Mouse (Mus musculus): ENCODE results near the gene Tspan11. TPM values are rescaled to one million over a fixed set of nuclear protein-coding genes. Genes with fewer than 3 reads are reported as not detected.

Gene Tspan11
- polyA plus RNA-seq (2012; rRNA removed): 0.53 and 0.66 TPM in 2 replicates

DNA sequence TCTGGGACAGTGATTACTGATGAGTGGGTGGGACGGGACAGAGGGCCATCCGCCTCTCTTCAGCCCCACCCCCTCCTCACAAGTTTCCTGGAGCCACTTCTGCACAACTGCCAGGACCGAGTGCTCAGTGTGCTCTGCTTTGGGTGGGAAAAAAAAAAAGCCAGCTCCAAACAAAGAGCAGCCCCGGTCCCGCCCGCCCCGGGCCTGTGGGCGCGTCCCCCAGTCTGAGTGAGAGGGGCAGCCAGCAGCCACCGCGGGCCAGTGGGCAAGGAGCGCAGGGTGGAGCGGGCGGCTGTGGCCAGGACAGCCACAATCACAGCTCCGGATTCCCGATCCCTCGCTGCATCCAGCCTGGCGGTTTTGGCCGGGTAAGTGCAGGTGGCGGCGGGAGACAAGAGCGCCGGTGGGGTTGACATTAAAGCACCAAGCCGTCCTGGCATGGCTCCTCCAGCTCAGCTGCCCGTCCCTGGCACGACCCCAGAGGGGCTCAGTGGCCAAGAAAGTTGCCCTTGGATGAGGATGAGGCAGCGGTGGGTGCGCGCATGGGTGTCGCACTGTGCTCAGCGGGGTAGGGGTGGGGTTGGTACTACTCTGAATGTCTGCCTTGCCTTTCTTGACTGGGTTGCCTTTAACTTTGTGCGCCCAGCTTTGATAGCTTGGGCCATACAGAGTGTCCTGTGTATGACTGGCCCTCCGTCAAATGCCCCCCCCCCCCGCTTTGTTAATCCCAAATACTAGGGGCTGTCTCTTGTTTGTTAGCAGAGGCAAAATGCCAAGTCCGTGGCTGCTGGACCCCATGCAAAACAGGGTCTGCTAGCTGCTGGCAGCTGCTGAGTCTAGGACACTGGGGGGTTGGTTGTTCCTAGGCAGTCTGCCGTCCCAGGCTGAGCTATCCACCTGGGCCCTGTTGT is at the start of gene Tspan11:
Tspan11 (plus strand) TSS at position 79 of the 911 bp plus-strand sequence.
- no peak for DNase-seq (ENCODE audit: low read depth, low spot score)
- 5% methylated on average over 36 of the region's 36 CpGs for WGBS

DNA sequence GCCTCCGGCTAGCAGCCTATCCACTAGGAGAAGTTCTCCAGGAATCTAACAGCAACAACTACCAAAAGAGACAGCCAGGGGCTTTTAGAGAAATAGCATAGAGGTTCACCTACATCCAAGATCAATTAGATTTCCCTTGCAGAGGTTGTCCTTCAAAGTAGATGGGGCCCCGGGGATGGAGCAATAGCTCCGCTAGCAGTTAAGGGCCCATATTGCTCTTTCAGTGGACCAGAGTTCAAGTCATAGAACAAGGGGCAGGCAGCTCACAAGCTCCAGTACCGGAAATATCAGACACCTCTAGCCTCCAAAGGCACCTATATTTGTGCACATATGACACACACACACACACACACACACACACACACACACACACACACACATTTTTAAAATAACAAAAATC is 49.5 kb upstream of the Tspan11 start:
- 68% methylated on average over 4 of the region's 4 CpGs for WGBS
- DNase-seq (ENCODE audit: low read depth, low spot score): no peak

DNA sequence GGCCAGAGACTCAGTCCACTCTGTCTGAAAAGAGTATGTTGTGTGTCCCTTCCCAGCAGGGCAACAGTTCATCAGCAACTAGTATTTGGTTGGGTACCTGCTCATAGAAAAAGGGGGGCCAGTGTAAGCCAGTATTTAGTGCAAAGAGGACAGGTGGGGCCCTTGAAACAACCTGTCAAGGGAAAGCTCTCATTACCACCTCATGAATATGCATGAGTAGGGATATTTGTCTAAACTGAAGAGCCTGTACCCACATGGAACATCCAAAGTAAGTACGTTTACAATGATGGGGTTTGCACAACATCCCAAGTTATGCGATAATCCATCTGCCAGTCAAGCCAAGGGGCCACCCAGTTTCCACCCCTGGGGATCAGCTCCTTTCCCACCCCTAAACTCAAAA is 47.9 kb upstream of the Tspan11 start:
- DNase-seq (ENCODE audit: low read depth, low spot score): no peak
- 77% methylated on average over 2 of the region's 2 CpGs for WGBS

DNA sequence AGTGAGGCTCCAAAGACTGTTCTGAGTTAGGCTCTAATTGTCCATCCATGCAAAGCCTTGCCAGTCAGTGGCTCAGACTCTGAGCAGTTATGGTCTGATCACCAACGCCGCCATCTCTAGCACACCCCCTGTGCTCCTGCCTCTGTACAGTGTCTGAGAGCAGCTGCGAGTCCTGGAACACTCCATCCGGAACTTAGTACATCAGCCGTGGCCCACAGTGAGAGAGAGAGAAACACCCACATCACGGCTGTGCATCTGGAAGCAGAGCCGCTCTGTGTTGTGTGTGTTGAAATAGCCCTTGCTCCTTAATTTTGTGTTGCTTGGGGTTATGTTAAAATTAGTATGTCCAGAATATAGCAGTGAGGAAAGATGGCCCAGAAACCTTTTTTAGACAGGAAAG is 47.2 kb upstream of the Tspan11 start:
- 82% methylated on average over 7 of the region's 7 CpGs for WGBS
- no peak for DNase-seq (ENCODE audit: low read depth, low spot score)

DNA sequence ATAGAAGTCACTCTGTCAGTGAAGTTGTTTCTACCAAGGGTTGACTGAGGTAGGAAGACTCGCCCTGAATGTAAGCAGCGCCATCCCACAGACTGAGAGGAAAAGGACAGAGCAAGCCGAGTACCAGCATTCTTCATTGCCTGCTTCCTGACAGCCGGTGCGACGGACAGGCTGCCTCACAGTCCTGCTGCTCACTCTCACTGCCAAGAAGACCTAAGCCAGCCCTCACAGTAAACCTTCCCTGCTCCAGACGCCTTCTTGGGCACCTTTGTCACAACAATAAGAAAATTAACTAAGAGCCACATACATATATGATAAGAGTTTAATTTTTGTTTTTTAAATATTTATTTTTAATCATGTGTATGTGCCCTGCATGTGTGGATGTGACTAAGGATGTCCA is 46.1 kb upstream of the Tspan11 start:
- DNase-seq (ENCODE audit: low read depth, low spot score): no peak
- WGBS: 67% methylated on average over 7 of the region's 7 CpGs

DNA sequence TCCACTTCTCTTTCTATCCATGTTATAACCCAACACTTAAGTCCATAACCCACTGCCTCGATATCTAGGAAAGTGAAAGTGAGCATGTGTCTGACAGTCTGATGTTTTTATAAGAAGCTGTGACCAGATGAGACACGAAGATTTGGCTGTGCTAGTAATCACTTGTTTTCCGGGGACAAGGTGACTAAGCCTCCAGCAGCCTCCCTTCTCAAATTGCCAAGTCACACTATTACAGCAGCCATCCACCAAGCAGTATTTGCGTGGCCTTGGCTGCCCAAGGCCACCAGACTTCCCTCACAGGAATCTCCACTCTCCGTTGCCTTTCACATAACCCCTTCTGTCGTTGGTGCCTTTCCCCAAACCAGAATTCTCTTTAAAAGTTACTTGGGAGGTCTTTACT is 40.9 kb upstream of the Tspan11 start:
- WGBS: 50% methylated on average over 6 of the region's 6 CpGs
- no peak for DNase-seq (ENCODE audit: low read depth, low spot score)

DNA sequence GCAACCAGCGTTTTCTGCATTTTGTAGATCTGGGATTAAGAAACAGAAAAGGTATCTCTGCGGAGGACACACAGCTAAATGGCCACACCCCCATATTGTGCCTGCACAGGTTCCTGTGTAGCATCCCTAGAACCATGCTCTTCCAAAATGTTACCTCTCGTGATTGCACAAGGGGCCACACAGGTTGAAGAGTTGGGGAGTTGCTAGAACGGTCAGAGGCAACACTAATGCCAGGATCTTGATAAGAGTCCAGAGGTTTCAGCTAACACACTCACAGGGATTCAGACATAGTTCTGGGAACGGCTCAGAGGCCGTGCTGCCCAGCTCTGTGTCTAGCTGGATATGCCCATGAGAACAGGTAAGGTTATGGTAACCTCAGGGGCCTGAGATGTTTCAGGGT is 37.9 kb upstream of the Tspan11 start:
- no peak for DNase-seq (ENCODE audit: low read depth, low spot score)
- 75% methylated on average over 6 of the region's 6 CpGs for WGBS

DNA sequence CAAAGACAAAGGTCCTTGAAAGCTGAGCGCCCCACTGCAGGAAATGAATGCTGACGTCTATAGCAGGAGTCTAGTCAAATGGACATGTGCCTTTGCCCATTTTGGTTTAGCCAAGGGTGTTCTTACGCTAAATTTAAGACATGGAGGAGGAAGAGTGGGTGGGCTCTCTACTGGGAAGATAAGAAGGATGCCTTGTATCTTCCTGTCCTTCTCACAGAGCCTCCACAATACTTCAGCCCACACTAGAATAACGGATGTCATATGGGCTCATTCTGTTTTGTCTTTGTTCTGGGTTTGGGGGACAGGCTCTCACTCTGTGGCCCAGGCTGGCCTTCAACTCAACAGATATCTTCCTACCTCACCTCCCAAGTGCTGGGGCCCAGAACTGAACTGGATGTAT is 35.8 kb upstream of the Tspan11 start:
- 92% methylated on average over 4 of the region's 4 CpGs for WGBS
- DNase-seq (ENCODE audit: low read depth, low spot score): no peak

DNA sequence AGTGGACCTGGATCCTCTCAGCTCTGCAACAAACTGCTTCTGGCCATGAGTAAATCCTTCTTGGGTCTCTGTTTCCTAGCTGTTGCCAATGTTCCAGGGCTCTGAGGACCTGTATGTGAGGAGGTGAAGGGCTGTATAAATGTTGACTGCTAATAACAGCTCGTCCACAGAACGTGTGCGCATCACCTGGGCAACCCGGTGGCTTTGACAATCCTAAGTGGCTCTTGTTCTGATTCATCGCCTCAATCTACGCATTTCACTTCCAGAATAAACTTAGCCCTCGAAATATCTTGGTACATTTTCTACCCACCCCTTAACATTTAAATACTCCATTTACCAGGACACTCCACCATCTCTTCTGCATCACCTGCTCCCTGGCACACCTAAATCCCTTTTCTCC is 34.1 kb upstream of the Tspan11 start:
- no peak for DNase-seq (ENCODE audit: low read depth, low spot score)
- 94% methylated on average over 7 of the region's 7 CpGs for WGBS

DNA sequence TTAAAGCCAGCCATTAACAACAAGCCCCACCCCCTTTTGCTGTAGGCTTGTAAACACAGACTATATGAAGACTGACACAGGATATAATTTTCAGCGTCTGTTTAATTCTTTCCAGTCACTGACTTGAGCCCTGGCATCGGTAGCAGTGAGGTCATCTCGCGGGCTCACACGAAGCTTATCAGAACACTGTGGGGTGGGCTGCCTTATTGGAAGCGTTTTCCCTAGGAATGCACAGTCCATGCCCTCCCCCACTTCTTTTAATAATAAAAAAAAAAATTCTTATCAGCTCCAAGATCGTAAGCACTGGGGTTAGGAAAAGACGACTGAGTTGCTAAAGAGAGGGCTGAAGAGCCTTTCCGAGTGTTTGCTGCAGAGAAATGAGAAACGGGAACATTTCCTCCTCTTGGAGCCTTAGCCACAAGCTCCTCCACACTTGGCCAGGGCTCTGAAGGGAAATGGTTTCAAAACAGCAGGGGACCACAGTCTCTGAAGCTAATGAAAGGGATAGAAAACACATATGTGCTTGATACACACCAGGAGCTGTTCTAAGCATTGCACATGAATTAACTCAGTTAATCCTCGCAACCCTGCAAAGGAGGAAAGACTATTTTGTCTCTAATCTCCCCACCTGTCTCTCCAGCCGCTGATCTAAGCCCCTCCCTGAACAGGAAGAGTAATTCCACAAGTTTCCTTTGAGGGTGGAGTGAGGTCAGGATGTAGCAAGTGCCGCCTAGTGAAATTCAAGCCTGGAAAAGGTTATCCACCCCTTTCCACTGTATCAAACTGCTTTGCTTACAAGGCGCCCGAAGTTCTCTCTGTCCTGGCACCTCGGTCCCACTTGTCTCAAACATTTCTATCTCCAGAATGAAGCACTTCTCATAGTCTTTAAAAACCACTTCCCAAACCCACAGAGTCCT is 33.4 kb upstream of the Tspan11 start:
- WGBS: 21% methylated on average over 16 of the region's 16 CpGs
- DNase-seq (ENCODE audit: low read depth, low spot score): no peak

DNA sequence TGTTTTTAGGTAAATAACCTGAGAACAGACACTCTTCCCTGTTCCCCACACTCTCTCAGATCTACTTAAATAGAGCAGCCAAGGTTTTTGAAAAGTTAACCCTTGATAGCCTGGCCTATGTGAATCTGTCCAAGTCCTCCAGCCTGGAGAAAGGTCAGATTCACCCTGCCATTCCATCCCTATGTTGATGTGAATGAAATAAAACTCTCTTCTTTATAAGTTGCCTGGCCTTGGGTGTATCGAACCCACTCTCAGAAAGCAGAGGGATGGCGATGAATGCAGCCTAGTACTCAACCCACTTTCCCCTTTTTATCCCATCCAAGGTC is 32.7 kb upstream of the Tspan11 start:
- DNase-seq (ENCODE audit: low read depth, low spot score): no peak
- 90% methylated on average over 2 of the region's 2 CpGs for WGBS

DNA sequence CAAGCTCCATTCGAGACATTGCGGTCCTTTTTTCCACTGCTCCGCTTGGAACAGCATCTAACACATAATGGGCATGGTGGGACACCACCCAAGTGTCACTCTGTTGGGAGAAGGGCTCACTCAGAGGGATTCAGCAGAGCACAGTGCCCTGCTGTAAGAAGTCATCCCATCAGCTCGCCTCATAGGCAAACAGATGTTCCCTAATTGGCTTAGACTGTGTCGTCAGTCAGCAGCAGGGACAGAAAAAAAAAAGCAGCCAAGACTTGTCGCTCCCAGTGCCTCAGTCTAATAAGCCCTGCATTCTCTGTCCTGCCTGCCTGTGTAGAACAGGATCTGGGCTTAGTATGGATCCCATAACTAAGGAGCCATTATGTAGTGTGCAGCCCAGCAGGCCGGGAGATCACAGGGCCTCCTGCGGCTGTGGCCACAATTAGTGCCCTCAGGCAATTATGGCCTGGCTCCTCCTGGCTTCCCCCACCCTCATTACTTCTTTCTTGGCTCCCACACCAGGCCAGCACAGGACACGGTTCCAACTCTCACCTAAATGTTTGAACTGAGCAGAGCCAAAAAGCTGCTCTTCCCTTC is 31.6 kb upstream of the Tspan11 start:
- no peak for DNase-seq (ENCODE audit: low read depth, low spot score)
- WGBS: 58% methylated on average over 9 of the region's 9 CpGs

DNA sequence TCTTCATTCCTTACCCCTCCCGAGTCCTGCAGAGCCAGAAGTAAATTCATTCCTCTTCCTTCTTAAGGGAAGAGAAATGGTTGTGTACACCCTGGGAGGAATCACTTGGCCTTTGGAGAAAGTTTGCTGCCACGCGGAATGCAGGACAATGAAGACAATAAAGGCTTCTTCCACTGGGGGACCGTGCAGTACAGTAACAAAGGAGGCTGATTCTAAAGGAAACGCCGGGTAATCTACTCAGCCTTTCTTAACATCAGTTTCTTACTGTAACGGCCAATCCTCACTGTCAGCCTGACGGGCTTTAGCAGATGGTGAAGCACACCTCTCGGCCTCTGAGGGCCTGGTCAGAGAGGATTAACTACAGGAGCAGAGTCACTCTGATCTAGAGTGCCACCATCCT is 25.4 kb upstream of the Tspan11 start:
- 80% methylated on average over 9 of the region's 9 CpGs for WGBS
- no peak for DNase-seq (ENCODE audit: low read depth, low spot score)

DNA sequence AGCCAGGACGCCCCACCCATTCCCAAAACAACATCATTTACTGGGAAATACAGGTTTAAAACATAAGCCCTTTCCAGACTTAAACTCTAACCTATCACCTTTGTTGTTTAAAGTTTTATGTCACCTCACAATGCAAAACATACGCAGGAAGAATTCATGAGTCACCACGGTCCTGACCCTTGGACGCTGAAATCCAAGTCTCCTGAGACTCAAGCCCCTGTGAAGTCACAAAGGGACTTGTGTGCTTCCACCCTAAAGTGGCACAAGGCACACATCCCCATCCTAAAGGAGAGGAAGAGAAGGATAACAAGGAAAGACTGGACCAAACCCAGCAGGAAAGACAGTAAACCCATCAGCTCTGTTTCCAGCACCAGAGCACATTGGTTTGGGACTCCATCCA is 22.0 kb upstream of the Tspan11 start:
- DNase-seq (ENCODE audit: low read depth, low spot score): no peak
- WGBS: 49% methylated on average over 4 of the region's 4 CpGs

DNA sequence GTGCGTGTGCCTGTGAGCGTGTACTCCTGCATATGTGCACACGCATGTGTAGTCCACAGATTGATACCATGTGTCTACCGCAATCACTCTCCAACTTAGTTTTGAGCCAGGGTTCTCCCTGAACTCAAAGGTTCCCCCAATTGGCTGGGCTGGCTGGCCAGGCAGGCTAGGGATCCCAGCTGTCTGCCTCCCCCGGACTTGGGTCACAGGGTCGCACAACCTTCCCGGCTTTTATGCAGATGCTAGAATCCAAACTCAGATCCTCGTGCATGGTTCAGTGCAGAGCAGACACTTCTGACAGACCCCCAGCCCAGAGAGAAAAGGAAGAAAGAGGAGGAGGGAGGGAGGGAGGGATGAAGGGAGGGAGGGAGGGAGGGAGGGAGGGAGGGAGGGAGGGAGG is 18.8 kb upstream of the Tspan11 start:
- 70% methylated on average over 8 of the region's 8 CpGs for WGBS
- no peak for DNase-seq (ENCODE audit: low read depth, low spot score)

DNA sequence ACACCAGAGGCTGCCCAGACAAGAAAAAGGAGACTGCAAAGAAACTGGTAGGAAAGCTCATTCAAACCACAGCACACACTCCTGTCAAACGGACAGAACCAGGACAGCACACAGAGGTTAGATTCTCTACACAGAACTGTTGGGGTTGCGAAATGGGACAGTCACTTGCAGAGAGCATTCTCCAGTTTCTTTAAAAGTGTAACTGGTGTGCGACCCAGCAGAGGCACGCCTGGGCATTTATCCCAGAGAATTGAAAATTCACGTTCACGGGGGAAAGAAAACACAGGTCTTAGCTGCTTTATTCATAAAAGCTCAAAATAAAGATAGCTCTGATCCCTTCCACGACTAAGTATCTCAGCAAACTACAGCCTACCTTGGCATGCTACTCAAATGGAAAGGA is 18.3 kb upstream of the Tspan11 start:
- 75% methylated on average over 7 of the region's 7 CpGs for WGBS
- DNase-seq (ENCODE audit: low read depth, low spot score): no peak

DNA sequence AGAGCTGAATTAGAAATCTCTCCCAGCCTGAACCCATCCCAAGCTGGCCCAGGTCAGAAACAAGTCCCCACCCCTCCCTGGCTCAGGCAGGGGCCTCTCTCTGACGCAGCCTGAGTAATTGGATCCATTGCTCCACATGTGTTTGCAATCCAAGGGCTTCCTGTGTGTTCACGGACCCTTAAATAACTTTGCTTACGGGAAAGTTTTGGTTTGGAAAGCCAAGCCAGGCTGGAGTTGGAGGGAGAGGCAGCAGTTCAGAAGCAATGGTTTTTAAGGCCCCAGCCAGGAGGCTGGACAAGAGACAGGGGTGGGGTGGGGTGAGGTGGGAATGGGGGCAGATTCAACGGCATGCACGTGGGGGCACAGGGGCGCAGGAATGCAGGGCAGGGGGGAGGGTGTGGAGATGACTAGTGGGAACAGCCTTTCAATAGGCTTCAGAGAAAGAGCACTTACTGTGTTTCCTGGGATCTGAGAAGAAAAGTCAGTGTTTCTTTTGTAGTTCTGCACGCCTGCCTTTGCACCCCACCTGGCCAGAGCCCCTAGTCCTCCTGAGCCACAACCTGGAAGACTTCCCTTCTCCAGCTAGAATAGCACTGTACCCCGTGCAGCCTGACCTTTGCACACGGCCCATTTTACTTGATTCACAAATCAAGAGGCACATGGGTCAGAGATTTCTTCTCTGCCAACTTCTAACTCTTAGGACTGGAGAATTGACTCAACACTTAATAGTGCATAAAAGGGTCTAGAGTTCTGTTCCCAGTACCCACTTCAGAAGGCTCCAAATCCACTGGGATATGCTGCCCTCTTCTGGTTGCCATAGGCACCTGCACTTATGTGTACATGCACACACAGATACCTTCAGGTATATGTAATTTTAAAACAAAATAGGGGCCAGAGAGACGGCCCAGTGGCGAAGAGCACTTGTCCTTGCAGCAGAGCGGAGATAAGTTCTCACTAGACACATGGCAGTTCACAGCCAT is 16.8 kb upstream of the Tspan11 start:
- WGBS: 59% methylated on average over 12 of the region's 12 CpGs
- no peak for DNase-seq (ENCODE audit: low read depth, low spot score)

DNA sequence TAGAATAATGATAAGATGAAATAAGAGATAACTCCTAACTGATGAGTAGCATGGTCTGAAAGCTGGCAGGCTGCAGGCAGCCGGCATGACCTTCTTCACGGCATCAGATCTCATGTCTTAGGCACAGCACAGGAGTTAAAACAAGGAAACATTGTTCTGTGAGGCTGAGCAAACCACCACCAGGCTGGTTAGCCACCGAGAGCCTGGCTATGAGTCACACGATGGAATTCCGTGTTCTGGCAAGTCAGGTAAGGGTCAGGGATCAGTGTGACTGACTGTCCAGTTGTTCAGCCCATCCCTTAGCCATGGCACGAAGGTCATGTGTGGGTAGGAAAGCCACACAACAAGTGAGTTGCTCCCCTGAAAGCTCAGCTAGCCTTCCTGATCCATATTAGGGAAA is 16.0 kb upstream of the Tspan11 start:
- DNase-seq (ENCODE audit: low read depth, low spot score): no peak
- WGBS: 65% methylated on average over 6 of the region's 6 CpGs

DNA sequence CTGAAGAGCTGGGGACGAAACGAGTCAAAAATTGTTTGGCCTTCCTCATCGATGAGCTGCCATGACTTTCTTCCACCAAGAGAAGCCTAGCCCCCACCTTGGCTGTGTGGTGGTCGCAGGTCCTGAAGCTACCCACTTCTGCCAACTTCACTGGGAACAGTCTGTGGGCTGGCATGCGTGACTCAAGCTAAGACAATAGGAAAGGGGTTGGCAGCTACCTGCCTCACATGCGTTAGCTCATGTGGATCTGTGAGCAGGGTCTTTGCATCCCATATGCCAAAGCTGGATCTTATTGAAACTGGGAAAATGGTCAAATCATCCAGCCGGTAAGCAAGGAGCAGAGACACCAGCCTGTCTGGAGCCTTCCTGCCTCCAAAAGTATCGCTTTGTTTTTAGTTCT is 14.8 kb upstream of the Tspan11 start:
- no peak for DNase-seq (ENCODE audit: low read depth, low spot score)
- WGBS: 90% methylated on average over 8 of the region's 8 CpGs
